Mouse (Mus musculus): ENCODE data around the gene Phc2.

- TF ChIP-seq CTCF (IDR thresholded peaks at IDR 0.05; ENCODE audit: low read depth) (no peak), EP300 (IDR thresholded peaks at IDR 0.05; ENCODE audit: low read depth) (no peak)
Observed at GRCm38 (mm10) chr4:128618246-128618911, 36.1 kb upstream of the Phc2 start, which contains the start of gene Tlr12.
